Mouse (Mus musculus): ENCODE measurements at regions not wholly inside any gene's neighbourhood (a gene's known extent, or its start where the extent isn't known, plus 50 kb on each side); places are given as distances from the start of the nearest gene placed in this dataset.

- Histone ChIP-seq H3K4me1 (ENCODE audit: control insufficient read depth, insufficient read depth, insufficient read length, low read length) (no peaks in the 10 kb centered on the region), H3K4me3 (ENCODE audit: insufficient read depth, low read depth, low read length) (no peak overlapping the region), H3K27ac (replicated peaks; ENCODE audit: low read depth, low read length) (no peak overlapping the region)
Observed at GRCm38 (mm10) chr5:53329591-53329990, 62.7 kb downstream of the Smim20 start.

- no peak overlapping the region for H3K4me3 ChIP-seq (ENCODE audit: insufficient read depth, low read depth, low read length)
- no peaks in the 10 kb centered on the region for H3K4me1 ChIP-seq (ENCODE audit: control insufficient read depth, insufficient read depth, insufficient read length, low read length)
- no peak overlapping the region for H3K27ac ChIP-seq (replicated peaks; ENCODE audit: low read depth, low read length)
Observed at GRCm38 (mm10) chr5:53336704-53337103, 69.8 kb downstream of the Smim20 start.

- no peak overlapping the region for H3K27ac ChIP-seq (replicated peaks; ENCODE audit: low read depth, low read length)
- no peaks in the 10 kb centered on the region for H3K4me1 ChIP-seq (ENCODE audit: control insufficient read depth, insufficient read depth, insufficient read length, low read length)
- H3K4me3 ChIP-seq (ENCODE audit: insufficient read depth, low read depth, low read length) = no peak overlapping the region
Observed at GRCm38 (mm10) chr5:53337816-53338215, 70.9 kb downstream of the Smim20 start.

DNA sequence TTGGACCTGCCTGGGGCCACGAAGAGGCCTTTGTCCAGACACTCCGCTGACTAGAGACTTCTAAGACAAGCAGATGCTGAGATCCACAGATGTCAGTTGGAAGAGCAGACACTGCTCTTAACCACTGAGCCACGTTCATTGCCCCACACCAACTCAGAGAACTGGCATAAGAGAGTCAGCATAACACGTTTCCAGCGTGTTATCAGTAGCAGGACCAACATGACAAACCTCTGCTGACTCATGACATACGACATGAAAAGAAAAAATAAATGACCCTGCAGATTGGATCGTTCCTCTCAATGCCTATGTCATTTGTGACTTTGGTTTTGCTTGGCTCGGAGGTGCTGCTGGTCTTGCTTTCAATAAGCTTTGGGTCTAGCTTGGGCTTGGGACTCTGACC is 78.3 kb downstream of the Smim20 start:
- H3K4me3 ChIP-seq (ENCODE audit: insufficient read depth, low read depth, low read length) = no peak overlapping the region
- H3K4me1 ChIP-seq (ENCODE audit: control insufficient read depth, insufficient read depth, insufficient read length, low read length) = no peaks in the 10 kb centered on the region
- no peak overlapping the region for H3K27ac ChIP-seq (replicated peaks; ENCODE audit: low read depth, low read length)

DNA sequence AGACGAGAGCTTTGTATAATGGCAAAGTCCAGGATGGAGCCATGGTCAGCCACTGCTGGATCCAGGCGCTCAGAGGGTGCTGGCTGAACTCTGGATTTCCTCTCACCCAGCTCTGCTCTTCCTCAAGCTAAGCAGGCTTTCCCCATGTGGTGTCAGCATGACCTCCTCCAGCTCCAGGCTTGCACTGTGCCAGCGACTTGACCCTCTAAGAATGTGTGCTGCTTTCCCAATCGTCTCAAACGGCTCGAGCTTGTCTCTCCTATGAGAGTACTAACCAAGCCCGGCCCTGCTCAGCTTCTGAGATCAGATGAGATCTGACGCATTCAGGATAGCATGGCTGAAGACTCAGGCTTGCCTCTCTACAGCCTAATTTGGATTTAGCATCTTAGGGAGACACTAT is 79.1 kb downstream of the Smim20 start:
- Histone ChIP-seq H3K27ac (replicated peaks; ENCODE audit: low read depth, low read length) (no peak overlapping the region), H3K4me1 (ENCODE audit: control insufficient read depth, insufficient read depth, insufficient read length, low read length) (no peaks in the 10 kb centered on the region), H3K4me3 (ENCODE audit: insufficient read depth, low read depth, low read length) (no peak overlapping the region)

GRCm38 (mm10) chr5:53346756-53347155 is 79.9 kb downstream of the Smim20 start:
- no peak overlapping the region for H3K27ac ChIP-seq (replicated peaks; ENCODE audit: low read depth, low read length)
- H3K4me3 ChIP-seq (ENCODE audit: insufficient read depth, low read depth, low read length) = no peak overlapping the region
- H3K4me1 ChIP-seq (ENCODE audit: control insufficient read depth, insufficient read depth, insufficient read length, low read length) = no peaks in the 10 kb centered on the region

DNA sequence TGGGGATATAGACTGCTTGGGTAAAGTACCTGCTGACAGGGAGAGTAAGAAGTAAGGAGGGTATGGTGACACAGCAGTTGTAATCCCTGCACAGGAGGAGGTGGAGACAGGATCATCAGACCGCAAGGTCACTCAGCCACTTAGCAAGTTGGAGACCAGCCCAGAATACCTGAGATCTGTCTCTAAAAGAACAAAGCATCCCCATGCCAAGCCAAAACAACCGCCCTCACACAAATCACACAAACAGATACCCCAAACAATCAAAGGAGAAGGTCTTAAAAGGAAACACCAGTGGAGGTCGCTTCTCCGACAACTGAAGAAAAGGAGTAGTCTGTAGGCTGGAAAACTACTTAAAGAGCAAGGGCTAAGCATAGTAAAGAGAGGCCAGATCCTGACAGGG is 86.0 kb downstream of the Smim20 start:
- Histone ChIP-seq H3K4me1 (ENCODE audit: control insufficient read depth, insufficient read depth, insufficient read length, low read length) (no peaks in the 10 kb centered on the region), H3K27ac (replicated peaks; ENCODE audit: low read depth, low read length) (no peak overlapping the region), H3K4me3 (ENCODE audit: insufficient read depth, low read depth, low read length) (no peak overlapping the region)

DNA sequence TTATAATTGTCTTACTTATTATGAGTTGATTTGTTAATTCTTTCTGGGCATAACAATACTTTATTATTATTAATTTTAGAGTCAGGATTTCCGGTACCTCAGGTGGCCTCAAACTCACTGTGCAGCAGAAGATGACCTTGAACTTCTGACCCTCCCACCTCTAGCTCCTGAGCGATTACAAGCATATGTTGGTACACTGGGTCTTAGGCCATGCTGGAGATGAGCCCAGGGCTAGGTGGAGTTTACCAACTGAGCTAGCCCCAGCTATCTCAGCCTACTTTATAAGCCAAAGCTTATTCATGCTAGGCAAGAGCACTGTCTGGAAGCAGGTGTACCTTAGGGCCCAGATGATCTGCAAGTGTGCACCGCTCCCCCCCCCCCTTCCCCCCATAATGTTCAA is 87.4 kb downstream of the Smim20 start:
- Histone ChIP-seq H3K4me1 (ENCODE audit: control insufficient read depth, insufficient read depth, insufficient read length, low read length) (no peaks in the 10 kb centered on the region), H3K27ac (replicated peaks; ENCODE audit: low read depth, low read length) (no peak overlapping the region), H3K4me3 (ENCODE audit: insufficient read depth, low read depth, low read length) (no peak overlapping the region)

DNA sequence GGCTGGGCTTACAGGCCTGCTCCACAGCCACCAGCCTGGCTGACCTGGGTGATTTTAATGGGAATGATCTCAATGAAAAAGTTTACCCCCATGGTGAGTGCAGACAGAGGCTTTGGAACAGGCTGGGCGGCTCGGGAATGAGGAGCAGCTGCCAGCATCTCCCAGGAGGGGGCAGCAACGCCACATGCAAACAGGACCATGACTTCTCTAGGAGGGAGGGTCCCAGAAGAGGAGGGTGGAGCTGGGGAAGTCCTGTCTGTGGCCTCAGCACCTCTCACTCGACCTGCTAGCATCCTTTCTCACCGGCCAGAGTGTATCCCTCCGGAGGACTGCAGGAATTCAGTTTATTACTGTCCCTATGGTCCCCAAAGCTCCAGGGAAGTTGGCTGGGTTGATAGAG is 88.2 kb downstream of the Smim20 start:
- Histone ChIP-seq H3K27ac (replicated peaks; ENCODE audit: low read depth, low read length) (no peak overlapping the region), H3K4me1 (ENCODE audit: control insufficient read depth, insufficient read depth, insufficient read length, low read length) (no peaks in the 10 kb centered on the region), H3K4me3 (ENCODE audit: insufficient read depth, low read depth, low read length) (no peak overlapping the region)

GRCm38 (mm10) chr5:53357086-53357608 is 90.3 kb downstream of the Smim20 start:
- Histone ChIP-seq H3K4me3 (ENCODE audit: insufficient read depth, low read depth, low read length) (no peak overlapping the region), H3K4me1 (ENCODE audit: control insufficient read depth, insufficient read depth, insufficient read length, low read length) (no peaks in the 10 kb centered on the region), H3K27ac (replicated peaks; ENCODE audit: low read depth, low read length) (no peak overlapping the region)

GRCm38 (mm10) chr5:53358181-53358580 is 91.3 kb downstream of the Smim20 start:
- Histone ChIP-seq H3K4me3 (ENCODE audit: insufficient read depth, low read depth, low read length) (no peak overlapping the region), H3K4me1 (ENCODE audit: control insufficient read depth, insufficient read depth, insufficient read length, low read length) (no peaks in the 10 kb centered on the region), H3K27ac (replicated peaks; ENCODE audit: low read depth, low read length) (no peak overlapping the region)

- Histone ChIP-seq H3K4me1 (ENCODE audit: control insufficient read depth, insufficient read depth, insufficient read length, low read length) (no peaks in the 10 kb centered on the region), H3K4me3 (ENCODE audit: insufficient read depth, low read depth, low read length) (no peak overlapping the region), H3K27ac (replicated peaks; ENCODE audit: low read depth, low read length) (no peak overlapping the region)
Observed at GRCm38 (mm10) chr5:53359887-53360286, 93.0 kb downstream of the Smim20 start.

- no peak overlapping the region; the same call in 1 of the 2 replicates for H3K27ac ChIP-seq (replicated peaks; ENCODE audit: low read depth, low read length)
- H3K4me1 ChIP-seq (ENCODE audit: control insufficient read depth, insufficient read depth, insufficient read length, low read length) = no peaks in the 10 kb centered on the region
- no peak overlapping the region for H3K4me3 ChIP-seq (ENCODE audit: insufficient read depth, low read depth, low read length)
Observed at GRCm38 (mm10) chr5:53361295-53361694, 94.4 kb downstream of the Smim20 start.

- Histone ChIP-seq H3K4me1 (ENCODE audit: control insufficient read depth, insufficient read depth, insufficient read length, low read length) (no peaks in the 10 kb centered on the region), H3K27ac (replicated peaks; ENCODE audit: low read depth, low read length) (no peak overlapping the region), H3K4me3 (ENCODE audit: insufficient read depth, low read depth, low read length) (no peak overlapping the region)
Observed at GRCm38 (mm10) chr5:53363898-53364297, 97.0 kb downstream of the Smim20 start.

- no peak overlapping the region for H3K27ac ChIP-seq (replicated peaks; ENCODE audit: low read depth, low read length)
- H3K4me1 ChIP-seq (ENCODE audit: control insufficient read depth, insufficient read depth, insufficient read length, low read length) = no peaks in the 10 kb centered on the region
- no peak overlapping the region for H3K4me3 ChIP-seq (ENCODE audit: insufficient read depth, low read depth, low read length)
Observed at GRCm38 (mm10) chr5:53366882-53367561, 98.9 kb upstream of the Rbpj start.

DNA sequence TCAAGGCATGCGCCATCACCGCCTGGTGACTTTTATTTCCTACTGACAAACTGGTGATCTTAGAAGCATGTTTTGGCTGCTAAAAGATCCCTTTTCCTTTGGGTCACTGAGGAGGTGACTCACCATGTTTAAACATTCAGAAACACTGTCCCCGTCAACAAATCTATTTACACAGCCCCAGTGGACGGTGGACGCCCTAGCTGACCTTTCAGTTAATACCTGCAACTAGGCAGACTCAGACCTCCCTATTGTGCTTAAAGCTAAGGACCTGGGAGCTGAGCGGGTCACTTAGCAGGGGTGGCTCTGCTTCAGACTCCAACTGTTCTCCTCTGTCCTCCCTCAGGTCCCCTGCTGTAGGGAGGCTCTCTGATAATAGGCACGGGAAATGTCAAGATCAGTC is 95.7 kb upstream of the Rbpj start:
- H3K4me3 ChIP-seq (ENCODE audit: insufficient read depth, low read depth, low read length) = no peak overlapping the region
- H3K27ac ChIP-seq (replicated peaks; ENCODE audit: low read depth, low read length) = no peak overlapping the region
- H3K4me1 ChIP-seq (ENCODE audit: control insufficient read depth, insufficient read depth, insufficient read length, low read length) = no peaks in the 10 kb centered on the region
